Mouse (Mus musculus) olfactory bulb, adult 2 months (tissue): Measurements from ENCODE around the gene Podn. TPM values are rescaled to one million over a fixed set of nuclear protein-coding genes. Genes with fewer than 3 reads are reported as not detected.

Source experiments
- H3K27ac ChIP-seq: fragments of 200-500 bp; 2 replicates; pipeline ENCODE4 v1.5.1; 2012; ENCODE audit warnings: low read depth, low read length; ENCODE audit not compliant: insufficient read depth
- H3K4me1 ChIP-seq: fragments of 200-500 bp; 2 replicates; pipeline ENCODE4 v1.6.1; 2012; ENCODE audit warnings: low read length; ENCODE audit not compliant: control insufficient read depth, insufficient read depth
- H3K4me3 ChIP-seq: fragments of 200-500 bp; 2 replicates; pipeline ENCODE4 v1.5.1; 2012; ENCODE audit warnings: mild to moderate bottlenecking, low read depth, low read length, moderate library complexity; ENCODE audit not compliant: insufficient read depth
- CTCF ChIP-seq: fragments of 200-500 bp; IDR thresholded peaks from 2 replicates; pipeline ENCODE4 v1.5.1; 2012; ENCODE audit warnings: low read depth, mild to moderate bottlenecking, low read length, moderate library complexity; ENCODE audit not compliant: insufficient read depth
- POLR2A ChIP-seq: fragments of 200-500 bp; IDR thresholded peaks from 2 replicates; pipeline ENCODE4 v1.6.1; 2012; ENCODE audit warnings: mild to moderate bottlenecking, low read depth, low read length, moderate library complexity; ENCODE audit not compliant: insufficient read depth
- WGBS: fragments of 180-500 bp; shearing (Covaris S2); methylation state at CpG from one replicate; pipeline ENCODE4 v1.1.7; 2018; 5-methylcytosine and 5-hydroxymethylcytosine counted together
- polyA plus RNA-seq: library from polyadenylated mRNA; stranded (reverse); fragments of >200 nt; gene quantifications from 2 replicates; pipeline ENCODE4 v1.2.4, GENCODE M21; 2012; ENCODE audit warnings: low replicate concordance; ENCODE audit not compliant: missing spikeins, insufficient read depth, insufficient read length

Podn gene
- polyA plus RNA-seq, 1 experiment, result not detected

GRCm38 (mm10) chr4:108070286-108070685, 26.0 kb downstream of the Podn start:
- no peak overlapping the region for H3K27ac ChIP-seq
- 42% methylated on average over 4 of the region's 4 CpGs for WGBS
- peak overlapping the region; percentile 50 for H3K4me3 ChIP-seq
- H3K4me1 ChIP-seq, result peaks cover 7% of the 10 kb centered on the region; the same call in 1 of the 2 replicates
- TF ChIP-seq POLR2A (no peak), CTCF (no peak)

- Histone ChIP-seq H3K27ac (no peak overlapping the region), H3K4me1 (peaks cover 9% of the 10 kb centered on the region; the same call in 1 of the 2 replicates), H3K4me3 (no peak overlapping the region)
- TF ChIP-seq POLR2A (no peak), CTCF (no peak)
- WGBS, result 87% methylated on average over 2 of the region's 2 CpGs
Measured at GRCm38 (mm10) chr4:108068081-108068480, 28.2 kb downstream of the Podn start.

- WGBS, result 90% methylated on average over 7 of the region's 7 CpGs
- Histone ChIP-seq H3K4me1 (peaks cover 9% of the 10 kb centered on the region; the same call in 1 of the 2 replicates), H3K4me3 (no peak overlapping the region), H3K27ac (no peak overlapping the region)
- TF ChIP-seq CTCF, result no peak
- TF ChIP-seq POLR2A, result no peak
Measured at GRCm38 (mm10) chr4:108067261-108067660, 29.0 kb downstream of the Podn start.

- WGBS, result 91% methylated on average over 4 of the region's 4 CpGs
- Histone ChIP-seq H3K4me1 (peaks cover 9% of the 10 kb centered on the region; the same call in 1 of the 2 replicates), H3K27ac (no peak overlapping the region), H3K4me3 (no peak overlapping the region)
- TF ChIP-seq POLR2A (no peak), CTCF (no peak)
Measured at GRCm38 (mm10) chr4:108066569-108066968, 29.7 kb downstream of the Podn start.

GRCm38 (mm10) chr4:108065176-108065844, 30.9 kb downstream of the Podn start:
- TF ChIP-seq POLR2A (no peak), CTCF (no peak)
- peaks cover 12% of the 10 kb centered on the region for H3K4me1 ChIP-seq
- WGBS, result 61% methylated on average over 2 of the region's 2 CpGs
- H3K4me3 ChIP-seq, result no peak overlapping the region
- H3K27ac ChIP-seq, result no peak overlapping the region

GRCm38 (mm10) chr4:108063616-108064015, 32.6 kb downstream of the Podn start:
- Histone ChIP-seq H3K27ac (no peak overlapping the region), H3K4me3 (no peak overlapping the region), H3K4me1 (peaks cover 16% of the 10 kb centered on the region)
- no peak for TF ChIP-seq CTCF
- no peak for TF ChIP-seq POLR2A
- 89% methylated on average over 6 of the region's 6 CpGs for WGBS

- Histone ChIP-seq H3K27ac (no peak overlapping the region), H3K4me3 (no peak overlapping the region), H3K4me1 (peaks cover 19% of the 10 kb centered on the region)
- TF ChIP-seq POLR2A (no peak), CTCF (no peak)
- 90% methylated on average over 5 of the region's 5 CpGs for WGBS
Measured at GRCm38 (mm10) chr4:108062524-108062923, 33.7 kb downstream of the Podn start.

- TF ChIP-seq CTCF, result no peak
- no peak for TF ChIP-seq POLR2A
- WGBS, result 64% methylated on average over 4 of the region's 4 CpGs
- H3K4me3 ChIP-seq, result no peak overlapping the region
- peaks cover 19% of the 10 kb centered on the region for H3K4me1 ChIP-seq
- peak overlapping the region; percentile 24; the same call in 1 of the 2 replicates for H3K27ac ChIP-seq
Measured at GRCm38 (mm10) chr4:108060774-108061173, 35.5 kb downstream of the Podn start.

GRCm38 (mm10) chr4:108059601-108060379, 36.5 kb downstream of the Podn start:
- TF ChIP-seq POLR2A (no peak), CTCF (no peak)
- WGBS, result 42% methylated on average over 19 of the region's 19 CpGs
- peak overlapping the region; percentile 34 for H3K27ac ChIP-seq

GRCm38 (mm10) chr4:108058166-108058565, 38.1 kb downstream of the Podn start:
- TF ChIP-seq CTCF, result no peak
- no peak for TF ChIP-seq POLR2A
- Histone ChIP-seq H3K4me1 (peaks cover 17% of the 10 kb centered on the region), H3K27ac (0 out of 2 replicates have a peak overlapping the region, but pooled peaks have one; percentile 35), H3K4me3 (no peak overlapping the region)
- WGBS, result 36% methylated on average over 10 of the region's 10 CpGs

More at GRCm38 (mm10) chr4:108059601-108060379, 36.5 kb downstream of the Podn start:
- Histone ChIP-seq H3K4me3 (no peak overlapping the region), H3K4me1 (peaks cover 17% of the 10 kb centered on the region)
